Mouse (Mus musculus): ENCODE measurements around the gene Slc35c2.

DNA sequence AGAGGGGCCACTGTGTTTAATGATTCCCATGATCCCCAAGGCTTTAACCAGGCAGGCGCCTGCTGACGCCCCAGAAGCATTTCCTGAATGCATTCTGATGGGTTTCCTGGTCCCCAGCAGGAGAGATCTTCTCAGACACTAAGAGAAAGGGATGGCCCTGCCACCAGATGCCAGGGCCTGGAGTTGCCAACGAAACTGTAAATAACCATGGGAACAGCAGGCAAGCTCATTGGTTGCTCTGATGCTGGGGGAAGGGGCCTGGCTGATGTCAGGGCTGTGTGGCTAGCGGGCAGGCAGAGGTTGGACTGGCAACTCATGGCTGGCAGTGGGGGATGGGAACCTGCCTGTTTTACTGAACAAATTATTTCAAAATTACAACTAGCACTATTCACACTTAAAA lies 14.1 kb downstream of the Slc35c2 start:
- TF ChIP-seq POLR2A (IDR thresholded peaks at IDR 0.05; ENCODE audit: extremely low read depth, insufficient read depth, low read length) (no peak), CTCF (IDR thresholded peaks at IDR 0.05; ENCODE audit: low read depth, low read length) (no peak)

Measured in liver, adult 2 months (tissue).